Mouse (Mus musculus): ENCODE results near the gene Gm49322. TPM values are rescaled to one million over a fixed set of nuclear protein-coding genes. Genes with fewer than 3 reads are reported as not detected.

Gene Gm49322
- polyA plus RNA-seq, 1 experiment from 2014 or later: 3.0 TPM

DNA sequence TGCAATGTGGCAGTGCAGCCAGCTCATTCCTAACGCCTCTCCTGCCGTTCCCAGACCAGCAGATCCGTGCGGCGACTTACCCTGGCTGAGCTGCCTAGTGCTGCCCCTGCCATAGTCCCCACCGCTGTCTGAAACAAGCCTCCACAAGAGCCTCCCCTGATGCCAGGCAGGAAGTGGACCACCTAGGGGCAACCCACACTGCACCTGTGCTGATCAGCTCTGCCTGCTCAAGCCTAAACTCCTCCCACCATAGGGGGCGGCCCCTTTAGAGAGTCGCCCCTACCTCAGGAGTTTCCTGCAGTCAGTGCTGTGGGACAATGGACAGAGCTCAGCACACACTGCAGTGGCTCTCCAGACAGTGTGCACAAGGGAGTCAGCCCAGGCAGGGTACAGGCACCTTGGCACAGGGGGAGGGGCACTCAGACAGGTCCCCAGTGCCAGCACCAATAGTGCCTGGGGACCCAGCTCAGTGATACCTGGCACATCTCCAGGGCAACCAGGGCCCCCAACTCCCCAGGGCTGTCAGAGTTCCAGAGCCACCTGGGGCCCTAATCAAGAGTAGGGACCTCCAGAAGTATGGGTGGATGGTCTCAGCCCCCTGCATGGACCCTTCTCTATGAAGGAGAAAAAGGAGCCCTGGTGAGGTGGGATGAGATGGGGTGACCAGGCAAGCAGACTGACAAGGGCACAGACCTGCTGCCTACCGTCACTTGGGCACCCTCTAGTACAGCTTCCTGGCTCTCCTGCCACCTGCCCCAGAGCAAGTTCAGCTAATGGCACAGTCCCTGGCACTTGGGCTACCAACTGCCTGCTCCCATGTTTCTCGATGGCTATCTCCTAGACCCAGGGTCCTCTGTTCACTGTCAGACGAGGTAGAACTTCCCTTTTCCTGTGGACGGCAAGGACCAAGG, 20.9 kb upstream of the Gm49322 start:
- H3K27me3 ChIP-seq (replicated peaks): no peaks in the 10 kb centered on the region
- no peak for ATAC-seq
- no peaks in the 10 kb centered on the region for H3K9me3 ChIP-seq (replicated peaks)
- H3K4me2 ChIP-seq: no peak overlapping the region
- peak overlapping the region; percentile 36 for H3K27ac ChIP-seq
- no peak overlapping the region for H3K9ac ChIP-seq
- 74% methylated on average over 12 of the region's 12 CpGs for WGBS (ENCODE audit: insufficient replicate concordance)
- H3K4me3 ChIP-seq: no peak overlapping the region
- H3K36me3 ChIP-seq: peaks cover 60% of the 10 kb centered on the region
- H3K4me1 ChIP-seq: peaks cover 61% of the 10 kb centered on the region

- H3K27me3 ChIP-seq (replicated peaks): no peaks in the 10 kb centered on the region
- peaks cover 60% of the 10 kb centered on the region for H3K36me3 ChIP-seq
- ATAC-seq: no peak
- WGBS (ENCODE audit: insufficient replicate concordance): 86% methylated on average over 8 of the region's 8 CpGs
- no peak overlapping the region for H3K4me3 ChIP-seq
- H3K9me3 ChIP-seq (replicated peaks): no peaks in the 10 kb centered on the region
- no peak overlapping the region for H3K4me2 ChIP-seq
- H3K4me1 ChIP-seq: peaks cover 61% of the 10 kb centered on the region
- H3K9ac ChIP-seq: no peak overlapping the region
- H3K27ac ChIP-seq: 0 out of 2 replicates have a peak overlapping the region, but pooled peaks have one; percentile 67
These were observed 20.2 kb upstream of the Gm49322 start for GRCm38 (mm10) chr10:80585581-80585980.

DNA sequence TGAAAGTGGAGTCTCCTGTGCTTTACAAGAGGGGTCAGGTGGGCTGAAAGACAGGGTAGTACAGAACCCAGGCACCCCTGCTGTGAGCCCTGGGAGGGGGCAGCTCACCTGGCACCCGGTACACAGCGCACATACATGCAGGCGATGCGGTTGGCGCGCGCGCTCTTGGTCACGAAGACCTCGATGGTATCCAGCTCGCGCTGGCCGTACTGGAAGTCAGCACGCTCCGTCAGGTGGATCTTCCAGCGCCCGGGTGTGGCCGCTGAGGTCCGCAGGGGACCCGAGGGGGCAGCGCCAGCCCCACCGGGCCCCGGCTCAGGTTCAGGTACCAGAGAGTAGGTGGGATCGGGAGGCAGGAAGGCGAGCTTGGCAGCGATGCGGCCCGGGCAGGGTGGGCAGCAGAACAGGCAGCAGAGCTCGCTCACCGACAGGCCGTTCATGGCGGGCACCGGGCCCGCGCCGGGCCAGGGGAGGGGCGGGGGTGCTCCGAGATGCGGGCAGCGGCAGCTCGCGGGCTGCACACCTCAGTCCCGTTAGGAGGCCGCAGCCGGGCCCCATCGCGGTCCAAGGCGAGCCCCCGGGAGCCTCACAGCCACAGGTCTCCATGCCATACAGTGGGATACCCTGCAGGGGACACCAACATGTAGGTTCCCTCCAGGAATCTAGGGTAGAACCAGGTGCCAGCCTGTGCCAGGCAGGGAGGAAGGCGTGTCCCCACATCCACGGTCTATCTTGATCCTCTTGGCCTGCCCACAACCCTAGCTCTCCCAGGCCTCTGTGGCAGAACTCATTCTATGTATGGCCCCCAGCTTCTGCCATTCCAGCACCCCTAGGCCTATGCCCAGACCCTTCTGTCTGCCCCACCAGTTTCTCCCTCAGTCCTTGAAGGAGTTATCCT, 19.2 kb upstream of the Gm49322 start:
- 93% methylated on average over 45 of the region's 51 CpGs for WGBS (ENCODE audit: insufficient replicate concordance)
- Histone ChIP-seq H3K27me3 (replicated peaks) (no peaks in the 10 kb centered on the region), H3K36me3 (peaks cover 51% of the 10 kb centered on the region), H3K4me2 (peak overlapping the region; percentile 20), H3K27ac (peak overlapping the region; percentile 67), H3K9ac (0 out of 2 replicates have a peak overlapping the region, but pooled peaks have one; percentile 12), H3K4me3 (no peak overlapping the region), H3K9me3 (replicated peaks) (no peaks in the 10 kb centered on the region), H3K4me1 (peaks cover 68% of the 10 kb centered on the region)
- no peak for ATAC-seq

DNA sequence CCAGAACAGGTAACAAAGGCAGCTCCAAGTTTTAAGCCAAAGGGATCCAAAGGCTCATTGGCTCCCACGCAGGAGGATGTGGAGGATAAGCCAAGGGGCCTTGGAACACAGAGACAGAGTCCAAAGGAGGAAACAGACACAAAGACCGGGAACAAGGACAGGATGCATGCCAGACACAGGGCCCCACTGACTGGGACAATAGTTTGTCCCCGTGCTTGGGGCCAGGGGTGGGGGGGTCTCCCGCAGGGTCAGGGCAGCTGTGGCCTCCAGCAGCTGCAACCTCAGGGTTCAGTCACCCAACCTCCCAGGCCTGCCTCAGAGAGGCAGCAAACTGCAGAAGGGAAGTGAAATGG, 18.5 kb upstream of the Gm49322 start:
- H3K9me3 ChIP-seq (replicated peaks): no peaks in the 10 kb centered on the region
- no peak overlapping the region for H3K4me3 ChIP-seq
- H3K36me3 ChIP-seq: peaks cover 46% of the 10 kb centered on the region
- H3K9ac ChIP-seq: 0 out of 2 replicates have a peak overlapping the region, but pooled peaks have one; percentile 12
- H3K27ac ChIP-seq: peak overlapping the region; percentile 67
- peaks cover 68% of the 10 kb centered on the region for H3K4me1 ChIP-seq
- peak overlapping the region; percentile 20 for H3K4me2 ChIP-seq
- no peaks in the 10 kb centered on the region for H3K27me3 ChIP-seq (replicated peaks)
- ATAC-seq: no peak
- 49% methylated on average over 4 of the region's 4 CpGs for WGBS (ENCODE audit: insufficient replicate concordance)

GRCm38 (mm10) chr10:80589127-80589878, 16.5 kb upstream of the Gm49322 start:
- peak overlapping the region; percentile 77 for H3K27ac ChIP-seq
- 10% methylated on average over 12 of the region's 12 CpGs for WGBS (ENCODE audit: insufficient replicate concordance)
- peaks cover 59% of the 10 kb centered on the region for H3K4me1 ChIP-seq
- H3K36me3 ChIP-seq: peaks cover 28% of the 10 kb centered on the region
- H3K9me3 ChIP-seq (replicated peaks): no peaks in the 10 kb centered on the region
- peak overlapping the region; percentile 89 for H3K4me2 ChIP-seq
- H3K4me3 ChIP-seq: peak overlapping the region; percentile 95
- peak overlapping the region; percentile 96 for H3K9ac ChIP-seq
- H3K27me3 ChIP-seq (replicated peaks): no peaks in the 10 kb centered on the region
- no peak for ATAC-seq

- H3K4me1 ChIP-seq: peaks cover 55% of the 10 kb centered on the region
- ATAC-seq: peak; percentile 96
These were observed 15.7 kb upstream of the Gm49322 start, which contains the start of gene Abhd17a for GRCm38 (mm10) chr10:80589879-80590854. TSS of gene Abhd17a (minus strand) at chr10:80590341.

DNA sequence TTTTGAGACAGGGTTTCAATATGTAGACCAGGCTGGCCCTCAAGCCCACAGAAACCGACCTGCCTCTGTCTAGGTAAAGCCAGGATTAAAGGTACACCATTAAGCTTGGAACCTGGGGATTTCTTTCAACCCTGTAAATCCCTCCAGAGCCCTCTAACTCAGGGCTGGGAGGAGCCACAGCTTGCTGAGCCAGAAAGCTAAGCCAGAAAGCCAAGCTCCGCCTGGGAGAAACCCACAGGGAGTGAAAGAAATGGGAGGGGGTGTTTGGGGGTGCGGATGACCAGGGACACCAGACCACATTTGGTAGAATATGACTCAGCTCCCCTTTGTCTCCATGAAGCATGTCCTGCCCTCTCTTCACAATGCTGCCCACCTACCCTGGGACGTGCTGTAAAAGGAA, 9.5 kb upstream of the Gm49322 start:
- Histone ChIP-seq H3K4me2 (no peak overlapping the region), H3K4me3 (no peak overlapping the region), H3K4me1 (peaks cover 56% of the 10 kb centered on the region), H3K27me3 (replicated peaks) (no peaks in the 10 kb centered on the region), H3K9me3 (replicated peaks) (no peaks in the 10 kb centered on the region), H3K9ac (peak overlapping the region; percentile 15; the same call in 1 of the 2 replicates), H3K36me3 (no peaks in the 10 kb centered on the region), H3K27ac (peak overlapping the region; percentile 32; the same call in 1 of the 2 replicates)
- no peak for ATAC-seq
- 57% methylated on average over 4 of the region's 4 CpGs for WGBS (ENCODE audit: insufficient replicate concordance)

More at GRCm38 (mm10) chr10:80589879-80590854, 15.7 kb upstream of the Gm49322 start, which contains the start of gene Abhd17a:
- Histone ChIP-seq H3K36me3 (peaks cover 20% of the 10 kb centered on the region), H3K4me3 (peak within 1 kb of the TSS; percentile 95), H3K4me2 (peak within 1 kb of the TSS; percentile 89), H3K9ac (peak within 1 kb of the TSS; percentile 96), H3K9me3 (replicated peaks) (no peaks in the 10 kb centered on the region), H3K27ac (peak within 1 kb of the TSS; percentile 77), H3K27me3 (replicated peaks) (no peaks in the 10 kb centered on the region)
- WGBS (ENCODE audit: insufficient replicate concordance): under 1% methylated on average over 73 of the region's 73 CpGs

DNA sequence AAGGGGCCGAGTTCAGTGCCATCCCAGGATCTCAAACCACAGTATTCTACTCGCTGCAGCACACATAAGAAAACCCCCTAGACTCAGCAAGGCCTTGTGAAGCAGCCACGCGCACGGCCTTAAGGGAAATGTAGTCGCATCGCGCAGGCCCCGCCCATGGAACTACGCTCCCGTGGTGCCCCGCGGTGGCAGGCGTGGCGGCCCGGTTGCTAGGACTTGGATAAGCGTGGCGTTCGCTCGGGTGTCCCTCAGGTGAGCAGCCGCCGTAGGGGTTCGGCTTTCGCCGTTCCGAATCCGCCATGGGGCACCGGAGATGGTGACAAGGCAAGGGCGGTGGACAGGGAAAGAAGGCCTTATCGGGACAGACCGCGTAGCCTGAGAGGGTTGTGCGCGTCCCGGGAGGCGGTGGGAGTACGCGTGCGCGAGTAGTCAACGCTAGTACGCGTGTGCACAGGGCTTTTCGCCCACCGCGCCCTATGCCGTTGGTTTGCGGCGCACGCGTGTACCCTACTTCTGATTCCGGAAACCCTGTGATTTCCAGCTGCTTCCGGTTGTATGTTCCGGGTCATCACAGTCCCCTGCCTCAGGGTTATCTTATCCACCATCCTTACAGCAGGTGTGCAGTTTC, 3.0 kb upstream of the Gm49322 start, which contains the start of the genes Scamp4 and Adat3:
Scamp4 (plus strand) TSS at position 175 of the 628 bp plus-strand sequence.
Adat3 (plus strand) TSS at position 183 of the 628 bp plus-strand sequence.
- peak within 1 kb of the TSS; percentile 98 for H3K27ac ChIP-seq
- peak within 1 kb of the TSS; percentile 97 for H3K4me2 ChIP-seq
- H3K36me3 ChIP-seq: peaks cover 24% of the 10 kb centered on the region
- peak within 1 kb of the TSS; percentile 71 for H3K4me3 ChIP-seq
- peaks cover 80% of the 10 kb centered on the region for H3K4me1 ChIP-seq
- H3K9ac ChIP-seq: peak within 1 kb of the TSS; percentile 82
- H3K9me3 ChIP-seq (replicated peaks): no peaks in the 10 kb centered on the region
- under 1% methylated on average over 54 of the region's 54 CpGs for WGBS (ENCODE audit: insufficient replicate concordance)
- peak; percentile 86 for ATAC-seq
- no peaks in the 10 kb centered on the region for H3K27me3 ChIP-seq (replicated peaks)

GRCm38 (mm10) chr10:80603364-80603763, 2.5 kb upstream of the Gm49322 start:
- Histone ChIP-seq H3K27me3 (replicated peaks) (no peaks in the 10 kb centered on the region), H3K4me2 (peak overlapping the region; percentile 97), H3K9me3 (replicated peaks) (no peaks in the 10 kb centered on the region), H3K27ac (peak overlapping the region; percentile 98), H3K4me3 (peak overlapping the region; percentile 71), H3K9ac (peak overlapping the region; percentile 82), H3K4me1 (peaks cover 80% of the 10 kb centered on the region), H3K36me3 (peaks cover 29% of the 10 kb centered on the region)
- peak; percentile 14 for ATAC-seq
- 19% methylated on average over 7 of the region's 7 CpGs for WGBS (ENCODE audit: insufficient replicate concordance)

DNA sequence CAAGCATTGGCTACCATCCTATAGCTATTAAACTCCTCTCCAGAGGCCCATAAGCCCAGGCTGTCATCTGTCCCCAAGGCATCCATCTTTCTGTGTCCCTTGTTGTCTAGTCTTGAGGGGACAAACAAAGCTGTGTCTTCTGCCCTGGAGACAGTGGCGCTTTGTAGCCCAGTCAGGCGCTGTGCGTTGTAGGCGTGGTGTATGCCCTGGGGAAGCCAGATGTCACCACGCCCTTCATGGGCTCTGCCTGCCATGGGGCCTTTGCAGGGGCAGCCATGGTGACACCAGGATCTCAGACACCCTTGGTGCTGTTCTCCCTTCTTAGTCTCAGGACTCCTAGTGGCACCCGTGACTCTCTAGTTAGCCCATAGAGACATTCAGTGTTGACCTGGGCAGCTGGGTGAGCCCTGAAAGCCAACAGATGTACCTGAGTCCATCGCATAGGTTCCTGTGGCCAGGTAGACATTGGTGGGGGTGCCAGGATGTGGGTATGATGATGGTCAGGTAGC, 1.8 kb upstream of the Gm49322 start:
- no peaks in the 10 kb centered on the region for H3K9me3 ChIP-seq (replicated peaks)
- peaks cover 77% of the 10 kb centered on the region for H3K4me1 ChIP-seq
- 35% methylated on average over 7 of the region's 7 CpGs for WGBS (ENCODE audit: insufficient replicate concordance)
- H3K4me2 ChIP-seq: peak overlapping the region; percentile 97
- peak; percentile 79 for ATAC-seq
- peak overlapping the region; percentile 98 for H3K27ac ChIP-seq
- no peaks in the 10 kb centered on the region for H3K27me3 ChIP-seq (replicated peaks)
- H3K4me3 ChIP-seq: peak overlapping the region; percentile 71
- peak overlapping the region; percentile 82 for H3K9ac ChIP-seq
- H3K36me3 ChIP-seq: peaks cover 36% of the 10 kb centered on the region
